Mouse (Mus musculus): Measurements from ENCODE around the gene Cfdp1.

Cfdp1 gene

GRCm38 (mm10) chr8:111853861-111854501, at the start of gene Cfdp1:
Gene Cfdp1 (minus strand): TSS chr8:111854291.
- peaks cover 55% of the 10 kb centered on the region for H3K4me1 ChIP-seq (replicated peaks; ENCODE audit: low read depth, low read length)
- peak within 1 kb of the TSS; percentile 94 for H3K4me3 ChIP-seq (replicated peaks; ENCODE audit: low read length)
- H3K36me3 ChIP-seq (ENCODE audit: insufficient read depth, low read length) = peaks cover 35% of the 10 kb centered on the region
- TF ChIP-seq NANOG (IDR thresholded peaks at IDR 0.05; ENCODE audit: borderline replicate concordance, low read length) (no peak), CTCF (conservative IDR thresholded peaks at IDR 0.05; ENCODE audit: low read length) (no peak), POU5F1 (IDR thresholded peaks at IDR 0.05; ENCODE audit: borderline replicate concordance, low read length) (no peak)
- no peaks in the 10 kb centered on the region for H3K27me3 ChIP-seq (ENCODE audit: insufficient read depth, low read length)
- H3K9me3 ChIP-seq (ENCODE audit: low read length) = no peaks in the 10 kb centered on the region

- H3K36me3 ChIP-seq (ENCODE audit: insufficient read depth, low read length) = no peaks in the 10 kb centered on the region
- no peak overlapping the region for H3K4me3 ChIP-seq (replicated peaks; ENCODE audit: low read length)
- no peak for TF ChIP-seq CTCF (conservative IDR thresholded peaks at IDR 0.05; ENCODE audit: low read length)
- TF ChIP-seq NANOG (IDR thresholded peaks at IDR 0.05; ENCODE audit: borderline replicate concordance, low read length) = no peak
- TF ChIP-seq POU5F1 (IDR thresholded peaks at IDR 0.05; ENCODE audit: borderline replicate concordance, low read length) = no peak
- H3K4me1 ChIP-seq (replicated peaks; ENCODE audit: low read depth, low read length) = peaks cover 56% of the 10 kb centered on the region
- H3K9me3 ChIP-seq (ENCODE audit: low read length) = no peaks in the 10 kb centered on the region
- H3K27me3 ChIP-seq (ENCODE audit: insufficient read depth, low read length) = no peaks in the 10 kb centered on the region
These were observed 48.0 kb upstream of the Cfdp1 start for GRCm38 (mm10) chr8:111902080-111902479.

DNA sequence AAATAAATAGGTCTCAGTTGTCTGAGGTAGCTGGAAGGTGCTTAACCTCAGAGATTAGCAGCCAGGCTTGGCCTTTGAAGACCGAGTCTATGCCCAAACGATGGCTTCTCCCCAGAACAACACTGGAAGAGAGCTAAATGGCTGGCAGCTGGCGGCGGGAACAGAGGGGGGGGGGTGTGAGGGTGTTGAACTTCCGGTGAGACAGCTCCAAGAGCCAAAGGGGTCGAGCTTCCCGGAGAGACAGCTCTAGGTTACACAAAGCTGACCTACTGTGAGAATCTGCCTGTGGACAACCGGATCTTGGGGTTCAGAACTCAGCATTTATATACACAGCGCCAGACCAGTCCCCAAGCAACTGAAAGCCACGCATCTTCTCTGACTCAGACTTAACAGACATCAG, 44.5 kb upstream of the Cfdp1 start:
- H3K9me3 ChIP-seq (ENCODE audit: low read length) = no peaks in the 10 kb centered on the region
- H3K27me3 ChIP-seq (ENCODE audit: insufficient read depth, low read length) = no peaks in the 10 kb centered on the region
- peak overlapping the region; percentile 17; the same call in 1 of the 2 replicates for H3K4me3 ChIP-seq (replicated peaks; ENCODE audit: low read length)
- H3K4me1 ChIP-seq (replicated peaks; ENCODE audit: low read depth, low read length) = peaks cover 53% of the 10 kb centered on the region
- TF ChIP-seq NANOG (IDR thresholded peaks at IDR 0.05; ENCODE audit: borderline replicate concordance, low read length) = no peak
- no peak for TF ChIP-seq POU5F1 (IDR thresholded peaks at IDR 0.05; ENCODE audit: borderline replicate concordance, low read length)
- no peak for TF ChIP-seq CTCF (conservative IDR thresholded peaks at IDR 0.05; ENCODE audit: low read length)
- H3K36me3 ChIP-seq (ENCODE audit: insufficient read depth, low read length) = peaks cover 13% of the 10 kb centered on the region; the same call in 1 of the 2 replicates

DNA sequence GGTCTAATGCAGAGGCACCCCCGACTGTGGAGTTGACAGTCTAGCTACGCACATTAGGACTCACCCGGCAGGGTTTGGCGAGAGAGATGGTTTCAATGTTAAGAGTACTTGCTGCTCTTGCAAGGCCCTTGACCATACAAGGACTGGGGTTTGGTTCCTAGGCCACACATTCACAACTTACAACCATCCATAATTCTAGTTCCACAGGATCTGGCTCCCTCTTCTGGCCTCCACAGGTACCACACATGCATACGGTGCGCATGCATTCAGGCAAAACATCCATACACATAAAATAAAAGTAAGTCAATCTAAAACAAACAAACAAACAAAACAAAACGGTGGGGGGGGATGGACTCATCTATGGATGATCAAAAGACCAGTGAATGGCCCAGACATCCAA, 40.9 kb upstream of the Cfdp1 start:
- H3K4me3 ChIP-seq (replicated peaks; ENCODE audit: low read length) = no peak overlapping the region
- H3K27me3 ChIP-seq (ENCODE audit: insufficient read depth, low read length) = peaks cover 14% of the 10 kb centered on the region
- H3K9me3 ChIP-seq (ENCODE audit: low read length) = no peaks in the 10 kb centered on the region
- H3K36me3 ChIP-seq (ENCODE audit: insufficient read depth, low read length) = peaks cover 13% of the 10 kb centered on the region; the same call in 1 of the 2 replicates
- peaks cover 64% of the 10 kb centered on the region for H3K4me1 ChIP-seq (replicated peaks; ENCODE audit: low read depth, low read length)
- TF ChIP-seq POU5F1 (IDR thresholded peaks at IDR 0.05; ENCODE audit: borderline replicate concordance, low read length) (no peak), NANOG (IDR thresholded peaks at IDR 0.05; ENCODE audit: borderline replicate concordance, low read length) (no peak), CTCF (conservative IDR thresholded peaks at IDR 0.05; ENCODE audit: low read length) (peak; percentile 77)

- no peaks in the 10 kb centered on the region for H3K9me3 ChIP-seq (ENCODE audit: low read length)
- H3K27me3 ChIP-seq (ENCODE audit: insufficient read depth, low read length) = peaks cover 24% of the 10 kb centered on the region
- peaks cover 13% of the 10 kb centered on the region; the same call in 1 of the 2 replicates for H3K36me3 ChIP-seq (ENCODE audit: insufficient read depth, low read length)
- H3K4me1 ChIP-seq (replicated peaks; ENCODE audit: low read depth, low read length) = peaks cover 72% of the 10 kb centered on the region
- peak overlapping the region; percentile 78 for H3K4me3 ChIP-seq (replicated peaks; ENCODE audit: low read length)
- no peak for TF ChIP-seq POU5F1 (IDR thresholded peaks at IDR 0.05; ENCODE audit: borderline replicate concordance, low read length)
- TF ChIP-seq CTCF (conservative IDR thresholded peaks at IDR 0.05; ENCODE audit: low read length) = no peak
- no peak for TF ChIP-seq NANOG (IDR thresholded peaks at IDR 0.05; ENCODE audit: borderline replicate concordance, low read length)
These were observed 38.5 kb upstream of the Cfdp1 start for GRCm38 (mm10) chr8:111892615-111893014.

- peaks cover 24% of the 10 kb centered on the region for H3K27me3 ChIP-seq (ENCODE audit: insufficient read depth, low read length)
- peaks cover 13% of the 10 kb centered on the region; the same call in 1 of the 2 replicates for H3K36me3 ChIP-seq (ENCODE audit: insufficient read depth, low read length)
- TF ChIP-seq NANOG (IDR thresholded peaks at IDR 0.05; ENCODE audit: borderline replicate concordance, low read length) (no peak), POU5F1 (IDR thresholded peaks at IDR 0.05; ENCODE audit: borderline replicate concordance, low read length) (no peak; the same call in 1 of the 2 replicates), CTCF (conservative IDR thresholded peaks at IDR 0.05; ENCODE audit: low read length) (no peak)
- H3K4me1 ChIP-seq (replicated peaks; ENCODE audit: low read depth, low read length) = peaks cover 77% of the 10 kb centered on the region
- H3K4me3 ChIP-seq (replicated peaks; ENCODE audit: low read length) = peak overlapping the region; percentile 78
- no peaks in the 10 kb centered on the region for H3K9me3 ChIP-seq (ENCODE audit: low read length)
These were observed 37.9 kb upstream of the Cfdp1 start for GRCm38 (mm10) chr8:111891983-111892382.

GRCm38 (mm10) chr8:111890911-111891303, 36.8 kb upstream of the Cfdp1 start:
- H3K4me1 ChIP-seq (replicated peaks; ENCODE audit: low read depth, low read length) = peaks cover 70% of the 10 kb centered on the region
- peaks cover 30% of the 10 kb centered on the region for H3K27me3 ChIP-seq (ENCODE audit: insufficient read depth, low read length)
- peak overlapping the region; percentile 78 for H3K4me3 ChIP-seq (replicated peaks; ENCODE audit: low read length)
- no peaks in the 10 kb centered on the region for H3K9me3 ChIP-seq (ENCODE audit: low read length)
- peaks cover 9% of the 10 kb centered on the region; the same call in 1 of the 2 replicates for H3K36me3 ChIP-seq (ENCODE audit: insufficient read depth, low read length)
- TF ChIP-seq NANOG (IDR thresholded peaks at IDR 0.05; ENCODE audit: borderline replicate concordance, low read length) = no peak
- no peak for TF ChIP-seq CTCF (conservative IDR thresholded peaks at IDR 0.05; ENCODE audit: low read length)
- no peak for TF ChIP-seq POU5F1 (IDR thresholded peaks at IDR 0.05; ENCODE audit: borderline replicate concordance, low read length)

- Histone ChIP-seq H3K9me3 (ENCODE audit: low read length) (no peaks in the 10 kb centered on the region), H3K4me3 (replicated peaks; ENCODE audit: low read length) (peak overlapping the region; percentile 78), H3K36me3 (ENCODE audit: insufficient read depth, low read length) (peaks cover 6% of the 10 kb centered on the region; the same call in 1 of the 2 replicates), H3K4me1 (replicated peaks; ENCODE audit: low read depth, low read length) (peaks cover 65% of the 10 kb centered on the region), H3K27me3 (ENCODE audit: insufficient read depth, low read length) (peaks cover 30% of the 10 kb centered on the region)
- TF ChIP-seq NANOG (IDR thresholded peaks at IDR 0.05; ENCODE audit: borderline replicate concordance, low read length) (no peak), POU5F1 (IDR thresholded peaks at IDR 0.05; ENCODE audit: borderline replicate concordance, low read length) (no peak), CTCF (conservative IDR thresholded peaks at IDR 0.05; ENCODE audit: low read length) (no peak)
These were observed 36.1 kb upstream of the Cfdp1 start for GRCm38 (mm10) chr8:111889931-111890910.

Measured in E14TG2a.4 (cell line).